Mouse (Mus musculus) heart, postnatal 0 days (tissue): ENCODE results near the gene Elovl7.

Experiments
- CTCF ChIP-seq: IDR thresholded peaks from 2 replicates; pipeline ENCODE4 v1.5.1; 2016; ENCODE audit warnings: antibody characterized with exemption, control low read depth, low read depth
- EP300 ChIP-seq: IDR thresholded peaks from 2 replicates; pipeline ENCODE4 v1.6.1; 2016; ENCODE audit warnings: antibody characterized with exemption, low read depth

DNA sequence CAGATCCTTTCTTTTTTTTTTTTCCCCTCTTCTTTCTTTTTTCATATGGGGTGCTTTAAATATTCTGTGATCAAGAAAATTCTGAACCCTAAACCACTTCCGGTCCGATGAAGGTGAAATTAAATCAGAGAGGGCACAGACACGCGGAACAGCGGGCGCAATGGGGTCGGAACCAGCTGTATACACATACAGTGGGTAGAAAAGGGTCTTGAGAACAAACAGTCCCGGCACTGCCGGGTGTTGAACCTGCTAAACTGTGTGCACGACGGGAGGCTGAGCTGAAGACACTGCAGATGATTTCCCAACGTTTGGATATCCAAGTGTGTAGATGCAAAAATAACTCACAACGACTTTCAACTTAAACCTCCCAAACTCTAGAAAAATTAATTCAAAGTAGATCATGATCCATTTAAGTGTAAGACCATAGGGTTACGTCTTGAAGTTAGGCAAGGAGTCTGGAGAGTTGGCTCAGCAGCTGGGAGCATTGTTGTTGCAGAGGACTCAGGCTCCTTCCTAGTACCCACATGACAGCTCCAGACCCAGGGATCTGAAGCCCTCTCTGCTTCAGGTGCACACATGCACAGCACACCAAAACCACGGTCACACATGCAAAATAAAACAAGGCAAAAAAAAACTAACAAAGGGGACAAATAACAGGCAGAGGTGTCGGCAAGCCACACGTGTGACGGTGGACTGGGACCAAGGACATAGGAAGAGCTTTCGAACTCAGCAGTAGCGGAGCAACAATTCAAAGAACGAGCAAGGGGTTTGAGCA lies 114.4 kb downstream of the Elovl7 start:
- TF ChIP-seq CTCF = no peak
- no peak for TF ChIP-seq EP300
